Mouse (Mus musculus) left cerebral cortex, postnatal 25 days (tissue): ENCODE results near the gene Crhr2. TPM values are rescaled to one million over a fixed set of nuclear protein-coding genes. Genes with fewer than 3 reads are reported as not detected.
A peak's percentile ranks its signal among the peaks of the same experiment; 100 is the strongest.

Source experiments
- DNase-seq, 2 experiments: peaks; one replicate each; pipeline ENCODE4 v3.0.0; 2022; ENCODE audit warnings: low spot score in 2 of 2, mixed read lengths in 1 of 2
- intact Hi-C: fragments of 180-260 bp; cut with DNase I; formaldehyde crosslinking; loops from one replicate; pipeline ENCODE4 v1.15.1; 2025
- total RNA-seq, 2 experiments: library from RNA; stranded (reverse); gene quantifications; 2 replicates each; pipeline ENCODE4 v1.2.3; 2021

Crhr2 gene
- total RNA-seq, 2 experiments from 2014 or later, result 2.6 to 3.1 TPM

- DNase-seq, result no peak
- intact Hi-C loops, result no loop called here
These were observed 4.4 kb downstream of the Crhr2 start for GRCm38 (mm10) chr6:55128391-55128790.

GRCm38 (mm10) chr6:55126576-55126975 lies 6.2 kb downstream of the Crhr2 start:
- no peak for DNase-seq
- intact Hi-C loops, result no loop called here

GRCm38 (mm10) chr6:55123056-55123455 lies 9.8 kb downstream of the Crhr2 start:
- intact Hi-C loops, result no loop called here
- DNase-seq, result no peak

- no peak for DNase-seq
- intact Hi-C loops, result no loop called here
These were observed 15.3 kb downstream of the Crhr2 start for GRCm38 (mm10) chr6:55117325-55118109.

- no peak for DNase-seq
- intact Hi-C loops, result no loop called here
These were observed 24.5 kb downstream of the Crhr2 start for GRCm38 (mm10) chr6:55108358-55108757.

GRCm38 (mm10) chr6:55098603-55099002 lies 34.2 kb downstream of the Crhr2 start:
- intact Hi-C loops, result no loop called here
- peak in 1 of 2 experiments; percentile 24 for DNase-seq

GRCm38 (mm10) chr6:55098030-55098429 lies 34.8 kb downstream of the Crhr2 start:
- peak in 1 of 2 experiments; percentile 59 for DNase-seq
- intact Hi-C loops, result no loop called here

- intact Hi-C loops, result loop anchor here (5.0 kb wide), 1 partner anchor 74 kb away; no protein-coding TSS in a partner anchor
- no peak for DNase-seq
These were observed 39.2 kb downstream of the Crhr2 start for GRCm38 (mm10) chr6:55093431-55094146.

GRCm38 (mm10) chr6:55091396-55091795 lies 41.4 kb downstream of the Crhr2 start:
- intact Hi-C loops, result loop anchor here (5.0 kb wide), 1 partner anchor 76 kb away; no protein-coding TSS in a partner anchor

GRCm38 (mm10) chr6:55090639-55091038 lies 42.2 kb downstream of the Crhr2 start:
- intact Hi-C loops, result loop anchor here (5.0 kb wide), 1 partner anchor 77 kb away; no protein-coding TSS in a partner anchor
- no peak for DNase-seq

More at GRCm38 (mm10) chr6:55091396-55091795, 41.4 kb downstream of the Crhr2 start:
- DNase-seq, result no peak

GRCm38 (mm10) chr6:55087355-55087754 lies 45.5 kb downstream of the Crhr2 start:
- DNase-seq, result no peak
- intact Hi-C loops, result no loop called here

GRCm38 (mm10) chr6:55082261-55083051 lies 50.4 kb downstream of the Crhr2 start:
- intact Hi-C loops, result no loop called here
- peak in 1 of 2 experiments; percentile 14 for DNase-seq

- intact Hi-C loops, result no loop called here
- no peak for DNase-seq
These were observed 51.4 kb downstream of the Crhr2 start for GRCm38 (mm10) chr6:55081379-55081778.

GRCm38 (mm10) chr6:55076561-55077255 lies 56.1 kb downstream of the Crhr2 start:
- peak in 1 of 2 experiments; percentile 52 for DNase-seq
- intact Hi-C loops, result no loop called here

GRCm38 (mm10) chr6:55065903-55066302 lies 66.9 kb downstream of the Crhr2 start:
- peak in 1 of 2 experiments; percentile 64 for DNase-seq
- intact Hi-C loops, result no loop called here

GRCm38 (mm10) chr6:55064477-55064827 lies 68.4 kb downstream of the Crhr2 start:
- no peak for DNase-seq
- intact Hi-C loops, result no loop called here

GRCm38 (mm10) chr6:55063793-55064476 lies 68.9 kb downstream of the Crhr2 start:
- peak in 1 of 2 experiments; percentile 58 for DNase-seq
- intact Hi-C loops, result no loop called here

GRCm38 (mm10) chr6:55062200-55062599 lies 70.6 kb downstream of the Crhr2 start:
- intact Hi-C loops, result no loop called here
- peak in 1 of 2 experiments; percentile 39 for DNase-seq

- no peak for DNase-seq
- intact Hi-C loops, result no loop called here
These were observed 71.5 kb downstream of the Crhr2 start for GRCm38 (mm10) chr6:55061328-55061727.
